In genomic region chr10:12729033-12729432, GRCm38 (mm10) we compare ENCODE assay signal across 13 mouse cellular contexts.
"Had no signal": no experiment of that assay in that cellular context is flagged by ENCODE, and none has a peak within 500 bp of the region (broad histone marks: within the 10 kb centered on the region; RNA-seq: fewer than 3 reads in every experiment).

No protein-coding gene starts in this region.

- H3K9me3 ChIP-seq: limb, embryonic 12.5 days; midbrain, embryonic 15.5 days; neural tube, embryonic 12.5 days; stomach, embryonic 15.5 days had no signal

- H3K36me3 ChIP-seq: midbrain, embryonic 15.5 days had no signal

- H3K27ac ChIP-seq: limb, embryonic 12.5 days; midbrain, embryonic 15.5 days; neural tube, embryonic 12.5 days; stomach, embryonic 15.5 days had no signal

- H3K9ac ChIP-seq: limb, embryonic 12.5 days; midbrain, embryonic 15.5 days; neural tube, embryonic 12.5 days; stomach, embryonic 15.5 days had no signal

- ATAC-seq: midbrain, embryonic 15.5 days had no signal

- H3K27me3 ChIP-seq: limb, embryonic 12.5 days; midbrain, embryonic 15.5 days; neural tube, embryonic 12.5 days; stomach, embryonic 15.5 days had no signal

- H3K4me3 ChIP-seq: limb, embryonic 12.5 days; midbrain, embryonic 15.5 days; neural tube, embryonic 12.5 days; stomach, embryonic 15.5 days had no signal

- H3K4me2 ChIP-seq: limb, embryonic 12.5 days; midbrain, embryonic 11.5 days; midbrain, embryonic 15.5 days; neural tube, embryonic 12.5 days; stomach, embryonic 15.5 days had no signal

- DNase-seq: kidney, adult 18-20 months; kidney, postnatal 14 days; lung, adult 18-20 months; retina, postnatal 1 day; right cerebral cortex, postnatal 4 days; spleen, adult 18-20 months; thymus, adult 2 months; thymus, postnatal 25 days had no signal
